Mouse (Mus musculus): ENCODE data around the gene Thada.

DNA sequence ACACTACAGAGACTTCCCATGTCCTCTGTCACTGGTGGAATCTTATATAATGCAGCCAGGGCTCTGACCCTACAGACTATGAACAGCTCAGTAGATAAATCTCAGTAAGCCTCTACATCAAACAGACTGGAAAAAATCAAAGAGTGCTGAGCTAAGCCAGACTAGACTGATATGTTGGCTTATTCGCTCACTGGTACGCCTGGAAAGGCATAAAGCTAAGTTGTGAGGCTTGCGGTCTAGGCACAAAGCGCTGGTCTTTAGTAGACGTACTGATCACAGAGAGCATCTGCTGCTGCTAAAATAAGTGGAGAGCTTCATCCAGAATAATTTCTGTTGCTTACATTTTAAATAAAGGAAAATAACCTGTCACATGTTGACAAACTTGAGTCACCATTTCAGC lies 95.6 kb downstream of the Thada start:
- TF ChIP-seq GATA1 (IDR thresholded peaks at IDR 0.05; ENCODE audit: borderline replicate concordance, low read length) (no peak), FLI1 (IDR thresholded peaks at IDR 0.05; ENCODE audit: low read length) (no peak)
